Mouse (Mus musculus) myocyte (in vitro differentiated cells): ENCODE measurements around the gene Col2a1.

ENCODE experiments used
- CEBPB ChIP-seq: IDR thresholded peaks from 2 replicates; pipeline ENCODE4 v1.6.1; 2011; ENCODE audit warnings: mild to moderate bottlenecking, moderate library complexity; ENCODE audit not compliant: poor library complexity, insufficient read depth, severe bottlenecking
- E2F4 ChIP-seq: IDR thresholded peaks from one replicate; pipeline ENCODE4 v1.6.1; 2011; ENCODE audit warnings: mild to moderate bottlenecking, control low read depth, moderate library complexity; ENCODE audit not compliant: insufficient read depth
- MAX ChIP-seq: IDR thresholded peaks from one replicate; pipeline ENCODE4 v1.6.1; 2011; ENCODE audit warnings: low read depth, mild to moderate bottlenecking, control low read depth
- MYOG ChIP-seq, 3 experiments: IDR thresholded peaks; one replicate each; pipeline ENCODE4 v1.6.1; 2011; ENCODE audit warnings: control low read depth in 2 of 3, low read depth in 2 of 3, mild to moderate bottlenecking in 2 of 3; ENCODE audit not compliant: insufficient read length in 2 of 3, control insufficient read depth in 1 of 3, insufficient read depth in 1 of 3
- POLR2A ChIP-seq: IDR thresholded peaks from one replicate; pipeline ENCODE4 v1.6.1; 2011; ENCODE audit warnings: low read depth, mild to moderate bottlenecking, control low read depth, moderate library complexity; ENCODE audit not compliant: insufficient read length
- POLR2AphosphoS2 ChIP-seq: IDR thresholded peaks from one replicate; pipeline ENCODE4 v1.6.1; 2011; ENCODE audit warnings: low read depth, control low read depth; ENCODE audit not compliant: insufficient read length
- REST ChIP-seq: IDR thresholded peaks from one replicate; pipeline ENCODE4 v1.6.1; 2011; ENCODE audit warnings: mild to moderate bottlenecking, control low read depth, moderate library complexity; ENCODE audit not compliant: insufficient read depth, insufficient read length
- SRF ChIP-seq: IDR thresholded peaks from one replicate; pipeline ENCODE4 v1.6.1; 2011; ENCODE audit warnings: low read depth; ENCODE audit not compliant: control insufficient read depth, insufficient read length
- TCF12 ChIP-seq: IDR thresholded peaks from one replicate; pipeline ENCODE4 v1.6.1; 2011; ENCODE audit warnings: mild to moderate bottlenecking, control low read depth; ENCODE audit not compliant: poor library complexity, insufficient read depth, severe bottlenecking
- USF1 ChIP-seq: IDR thresholded peaks from one replicate; pipeline ENCODE4 v1.6.1; 2011; ENCODE audit warnings: low read depth, mild to moderate bottlenecking, control low read depth, moderate library complexity

DNA sequence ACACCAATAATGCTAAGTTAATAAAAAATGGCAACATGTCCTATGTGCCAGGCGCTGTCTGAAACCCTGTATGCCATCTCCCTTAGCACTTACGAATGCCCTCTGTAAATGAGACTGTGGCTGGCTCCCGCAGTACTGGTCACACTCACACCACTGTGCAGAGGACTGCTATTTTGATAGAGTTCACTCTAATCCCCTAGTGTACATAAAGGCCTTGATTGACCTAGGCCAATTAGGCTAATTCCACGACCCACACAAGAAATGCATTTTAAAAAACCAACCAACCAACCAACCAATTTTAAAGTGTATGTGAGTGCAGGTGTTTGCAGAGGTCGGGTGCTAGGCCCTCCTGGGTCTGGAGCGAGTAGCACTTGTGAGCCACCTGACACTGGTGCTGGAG, 25.3 kb upstream of the Col2a1 start:
- TF ChIP-seq TCF12 (no peak), CEBPB (no peak), MYOG (IDR thresholded peaks at IDR 0.05; ENCODE audit: control insufficient read depth in 1 of 3, insufficient read depth in 1 of 3, insufficient read length in 2 of 3, low read depth in 2 of 3) (no peak), SRF (no peak), POLR2A (no peak), E2F4 (no peak), USF1 (no peak), MAX (no peak), REST (no peak), POLR2AphosphoS2 (no peak)
